Mouse (Mus musculus) E14TG2a.4 (cell line): ENCODE data around the gene Sema6b.

ENCODE experiments used
- H3K27me3 ChIP-seq: 2 replicates; pipeline ENCODE4 v1.6.1; 2014; ENCODE audit warnings: low read length, control low read depth; ENCODE audit not compliant: insufficient read depth
- H3K36me3 ChIP-seq: 2 replicates; pipeline ENCODE4 v1.6.1; 2014; ENCODE audit warnings: low read length, control low read depth; ENCODE audit not compliant: insufficient read depth
- H3K4me1 ChIP-seq: replicated peaks from 2 replicates; pipeline ENCODE4 v1.6.1; 2014; ENCODE audit warnings: low read depth, low read length, control low read depth
- H3K4me3 ChIP-seq: replicated peaks from 2 replicates; pipeline ENCODE4 v1.5.1; 2014; ENCODE audit warnings: mild to moderate bottlenecking, low read length
- H3K9me3 ChIP-seq: 2 replicates; pipeline ENCODE4 v1.6.1; 2014; ENCODE audit warnings: low read length, control low read depth
- CTCF ChIP-seq: conservative IDR thresholded peaks from 2 replicates; pipeline ENCODE4 v1.5.1; 2014; ENCODE audit warnings: low read length
- NANOG ChIP-seq: IDR thresholded peaks from 2 replicates; pipeline ENCODE4 v1.6.1; 2014; ENCODE audit warnings: borderline replicate concordance, low read length, mixed read lengths
- POU5F1 ChIP-seq: IDR thresholded peaks from 2 replicates; pipeline ENCODE4 v1.6.1; 2014; ENCODE audit warnings: low read length, borderline replicate concordance

The Sema6b gene

DNA sequence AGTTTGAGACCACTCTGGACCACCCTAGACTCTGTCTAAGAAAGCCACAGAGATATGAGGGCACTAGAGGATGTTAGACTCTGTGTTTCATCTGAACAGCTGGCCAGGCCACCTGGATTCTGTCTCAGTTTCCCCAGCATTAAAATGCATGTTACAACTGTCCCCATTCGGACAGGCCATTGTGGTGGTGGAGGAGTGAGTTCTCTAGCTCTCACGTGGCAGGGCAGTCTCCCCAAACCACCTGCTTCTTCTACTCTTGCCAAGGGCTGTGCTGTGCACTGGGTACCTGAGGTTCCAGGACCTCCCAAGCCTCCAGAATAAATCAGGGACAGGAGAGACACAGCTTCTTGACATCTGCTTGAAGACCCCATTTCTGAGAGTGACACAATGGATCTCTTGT lies 9.8 kb upstream of the Sema6b start:
- H3K4me1 ChIP-seq, result peaks cover 33% of the 10 kb centered on the region
- H3K4me3 ChIP-seq, result no peak overlapping the region
- no peaks in the 10 kb centered on the region for H3K36me3 ChIP-seq
- peaks cover 94% of the 10 kb centered on the region for H3K27me3 ChIP-seq
- no peak for TF ChIP-seq POU5F1
- no peaks in the 10 kb centered on the region for H3K9me3 ChIP-seq

DNA sequence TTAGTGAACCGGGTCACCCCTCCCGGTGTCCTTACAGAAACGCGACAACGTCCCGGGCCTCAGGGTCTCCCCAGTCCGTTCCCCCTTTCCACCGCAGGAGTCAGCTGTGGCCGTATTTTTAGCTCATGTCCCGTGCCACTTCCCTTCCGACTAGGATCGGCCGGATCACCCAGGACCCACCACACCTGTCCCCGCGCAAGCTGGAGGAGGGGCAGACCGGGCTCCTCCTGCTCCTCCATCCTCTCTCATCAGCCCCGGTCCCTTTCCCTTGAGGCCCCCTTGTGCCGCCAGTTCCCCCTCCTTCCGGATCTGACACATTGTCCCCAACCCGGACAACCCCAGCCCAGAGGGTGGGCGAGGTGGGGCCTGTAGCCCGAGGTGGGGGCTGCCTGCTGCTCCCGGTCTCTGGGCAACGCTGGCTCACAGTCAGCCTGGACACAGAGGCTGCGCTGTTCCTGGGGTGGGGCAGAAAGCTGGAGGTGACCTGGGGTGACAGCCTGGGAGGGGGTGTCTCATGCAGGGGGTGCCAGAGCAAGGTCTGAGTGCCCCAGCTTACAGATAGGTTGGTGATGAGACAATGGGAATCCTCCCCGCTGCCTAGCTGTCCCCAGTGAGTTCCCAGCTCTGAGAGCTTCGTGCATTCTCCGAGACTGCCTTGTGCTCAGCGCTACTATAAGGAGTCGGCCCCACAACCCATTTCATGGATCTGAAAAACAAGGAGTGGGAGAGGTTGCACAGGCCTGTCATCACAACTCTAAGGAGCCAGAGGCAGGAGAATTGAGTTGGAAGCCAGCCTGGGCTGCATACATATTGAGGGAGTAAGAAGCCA lies 8.9 kb upstream of the Sema6b start:
- Histone ChIP-seq H3K27me3 (peaks cover 94% of the 10 kb centered on the region), H3K4me1 (peaks cover 36% of the 10 kb centered on the region), H3K9me3 (no peaks in the 10 kb centered on the region), H3K36me3 (no peaks in the 10 kb centered on the region), H3K4me3 (peak overlapping the region; percentile 59)
- TF ChIP-seq POU5F1 (no peak), CTCF (no peak), NANOG (no peak)

DNA sequence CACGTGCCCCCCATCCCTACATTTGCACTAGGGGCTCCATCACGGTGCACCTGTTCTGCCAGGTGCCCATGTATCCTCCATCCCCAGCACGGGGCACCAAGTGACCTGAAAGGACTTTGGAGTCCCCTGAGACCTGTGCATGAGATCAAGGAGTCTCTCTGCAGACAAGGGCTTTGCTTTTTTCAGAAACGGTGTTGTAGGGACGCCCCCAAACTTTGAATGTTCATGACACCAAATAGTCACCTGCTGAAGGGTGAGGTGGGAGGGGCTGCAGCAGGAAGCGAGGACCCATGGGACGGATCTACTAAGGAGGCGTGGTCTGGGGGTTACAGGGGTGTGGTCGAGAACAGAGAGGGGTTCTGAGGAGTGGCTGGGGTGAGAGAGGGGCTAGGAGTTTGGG lies 8.1 kb upstream of the Sema6b start:
- Histone ChIP-seq H3K4me3 (peak overlapping the region; percentile 59), H3K4me1 (peaks cover 40% of the 10 kb centered on the region), H3K36me3 (no peaks in the 10 kb centered on the region), H3K9me3 (no peaks in the 10 kb centered on the region), H3K27me3 (peaks cover 94% of the 10 kb centered on the region)
- no peak for TF ChIP-seq CTCF
- no peak for TF ChIP-seq POU5F1
- TF ChIP-seq NANOG, result no peak

DNA sequence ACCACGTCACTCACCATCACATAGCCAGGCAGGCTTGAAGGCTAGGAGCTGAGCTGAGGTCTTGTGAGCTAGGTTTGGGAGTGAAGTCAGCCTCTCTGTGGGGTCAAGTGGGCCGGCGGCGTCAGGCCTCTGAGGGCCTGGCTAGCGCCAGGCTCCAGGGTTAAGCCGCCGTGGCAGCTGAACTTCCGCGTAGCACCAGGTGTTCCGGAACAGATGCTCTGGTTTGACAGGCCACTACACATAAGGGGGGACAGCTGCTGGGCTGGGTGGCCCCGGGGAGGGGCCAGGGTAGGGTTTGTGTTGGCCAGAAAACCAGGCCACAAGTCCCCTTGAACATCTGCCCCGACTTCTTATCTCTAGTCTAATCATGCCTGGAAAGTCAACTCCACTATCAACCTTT lies 7.3 kb upstream of the Sema6b start:
- TF ChIP-seq POU5F1, result no peak
- TF ChIP-seq NANOG, result no peak
- TF ChIP-seq CTCF, result no peak
- Histone ChIP-seq H3K9me3 (no peaks in the 10 kb centered on the region), H3K36me3 (no peaks in the 10 kb centered on the region), H3K4me1 (peaks cover 43% of the 10 kb centered on the region), H3K27me3 (peaks cover 94% of the 10 kb centered on the region), H3K4me3 (no peak overlapping the region)

DNA sequence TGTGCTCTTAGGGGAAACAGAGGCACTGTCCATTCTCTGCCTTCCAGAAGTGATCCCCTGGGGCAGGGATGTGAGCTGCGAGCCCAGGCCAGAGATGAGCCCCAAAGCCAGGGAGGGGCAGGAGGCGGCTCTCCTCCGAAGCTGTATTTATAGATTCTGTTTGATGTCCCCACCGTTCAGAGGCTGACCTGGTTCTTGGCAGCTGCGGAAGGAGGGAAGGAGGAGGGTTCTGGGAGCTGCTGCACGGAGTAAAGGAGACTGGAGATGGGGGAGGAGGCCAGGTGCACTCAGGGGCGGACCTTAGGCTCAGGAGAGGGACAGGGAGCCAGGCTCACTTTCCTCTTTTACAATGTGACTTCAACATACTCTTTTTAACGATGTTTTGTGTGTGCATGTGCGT lies 6.0 kb upstream of the Sema6b start:
- H3K4me1 ChIP-seq, result peaks cover 56% of the 10 kb centered on the region
- no peak for TF ChIP-seq CTCF
- TF ChIP-seq NANOG, result no peak
- TF ChIP-seq POU5F1, result no peak
- H3K9me3 ChIP-seq, result no peaks in the 10 kb centered on the region
- peaks cover 98% of the 10 kb centered on the region for H3K27me3 ChIP-seq
- H3K4me3 ChIP-seq, result no peak overlapping the region
- no peaks in the 10 kb centered on the region for H3K36me3 ChIP-seq

DNA sequence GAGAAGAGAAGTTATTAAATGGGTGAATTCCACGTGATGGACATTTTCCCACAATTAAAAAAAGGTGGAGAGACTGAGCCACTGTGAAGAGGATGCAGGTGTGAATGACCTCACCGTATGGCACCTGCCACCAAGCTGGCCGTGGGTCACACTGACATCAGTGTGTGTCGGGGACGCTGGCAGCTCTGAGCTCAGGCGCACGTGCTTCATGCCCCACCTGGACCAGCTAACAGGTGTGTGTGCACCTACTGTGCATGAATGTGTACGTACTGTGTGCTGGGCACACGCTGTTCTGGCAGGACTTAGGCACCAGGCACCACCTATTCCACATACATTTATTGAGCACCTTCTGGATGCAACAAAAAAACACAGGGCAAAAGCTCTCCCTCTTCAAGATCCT lies 4.4 kb upstream of the Sema6b start:
- Histone ChIP-seq H3K36me3 (no peaks in the 10 kb centered on the region), H3K4me1 (peaks cover 64% of the 10 kb centered on the region), H3K27me3 (peaks cover 96% of the 10 kb centered on the region), H3K9me3 (no peaks in the 10 kb centered on the region), H3K4me3 (no peak overlapping the region)
- TF ChIP-seq POU5F1 (no peak), NANOG (no peak), CTCF (no peak)

DNA sequence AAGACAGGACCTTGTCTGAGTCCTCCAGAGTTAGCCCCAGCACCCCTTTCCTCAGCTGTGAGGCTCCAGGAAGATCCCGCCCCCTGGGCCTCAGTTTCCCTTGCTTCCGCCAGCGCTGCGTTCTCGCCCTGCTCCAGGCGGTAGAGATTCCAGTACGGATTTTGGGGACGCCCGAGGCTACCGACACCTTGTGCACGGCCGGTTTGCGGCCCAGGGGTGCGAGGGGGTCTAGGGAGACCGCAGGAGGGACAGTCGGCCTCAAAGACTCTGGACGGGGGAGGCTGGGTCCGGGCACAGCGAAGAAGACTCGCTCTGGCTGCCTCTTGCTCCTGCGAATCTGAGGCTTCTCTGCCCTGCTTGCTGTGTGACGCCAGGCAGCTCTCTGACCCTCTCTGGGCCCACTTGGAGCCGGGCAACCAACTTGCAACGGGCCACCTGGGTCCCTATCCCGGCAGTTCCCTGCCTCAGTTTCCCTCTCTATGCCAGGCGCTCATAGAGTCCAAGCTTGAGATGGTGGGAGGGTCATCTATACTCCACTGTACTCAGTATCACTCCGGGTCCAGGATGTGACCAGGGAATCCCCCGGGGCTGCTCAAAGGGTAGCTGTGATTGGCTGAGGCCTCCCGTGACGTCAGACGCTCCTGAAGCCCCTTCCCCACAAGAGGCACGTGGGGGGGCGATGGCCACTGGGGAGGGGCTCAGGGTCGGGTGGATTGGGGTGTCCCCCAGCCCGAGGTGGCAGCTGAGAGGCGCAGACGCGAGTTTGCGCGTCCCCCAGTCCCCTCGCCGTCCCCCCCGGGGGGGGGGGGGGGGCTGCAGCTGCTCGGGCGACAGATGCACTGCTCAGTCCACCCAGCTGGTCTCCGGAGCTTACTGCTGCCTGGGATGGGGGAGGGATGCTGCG lies 1.8 kb upstream of the Sema6b start:
- Histone ChIP-seq H3K9me3 (no peaks in the 10 kb centered on the region), H3K36me3 (no peaks in the 10 kb centered on the region), H3K4me3 (peak overlapping the region; percentile 79), H3K4me1 (peaks cover 75% of the 10 kb centered on the region), H3K27me3 (peaks cover 90% of the 10 kb centered on the region)
- TF ChIP-seq POU5F1 (no peak), NANOG (no peak), CTCF (no peak)

DNA sequence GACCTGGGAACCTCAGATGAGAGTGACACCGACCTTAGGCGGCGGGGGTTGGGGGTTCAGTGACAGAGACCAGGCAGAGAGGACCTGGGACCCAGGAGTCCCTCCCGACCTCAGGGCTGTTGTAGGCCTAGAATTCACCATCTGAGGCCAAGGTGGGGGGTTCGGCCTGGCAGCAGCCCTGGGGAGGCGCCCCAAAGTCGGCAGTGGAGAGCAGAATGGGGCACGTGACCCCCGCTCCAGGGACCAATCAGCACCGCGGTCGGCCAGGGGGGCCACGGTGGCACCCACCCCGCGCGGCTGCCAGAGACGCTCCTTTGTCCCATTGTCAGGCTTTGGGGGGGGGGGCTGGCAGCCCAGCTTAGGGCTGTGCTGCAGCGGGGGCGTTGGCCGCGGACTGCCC lies 788 bp downstream of the Sema6b start:
- H3K4me3 ChIP-seq, result peak overlapping the region; percentile 90
- TF ChIP-seq NANOG (no peak), CTCF (no peak), POU5F1 (no peak)
- peaks cover 67% of the 10 kb centered on the region for H3K4me1 ChIP-seq
- H3K36me3 ChIP-seq, result no peaks in the 10 kb centered on the region
- H3K27me3 ChIP-seq, result peaks cover 71% of the 10 kb centered on the region
- H3K9me3 ChIP-seq, result no peaks in the 10 kb centered on the region
